Mouse (Mus musculus) hindbrain, postnatal 0 days (tissue): ENCODE results near the gene Usp11. TPM values are rescaled to one million over a fixed set of nuclear protein-coding genes. Genes with fewer than 3 reads are reported as not detected.
"Not testable (repeated sequence)": the region's sequence is repeated elsewhere in the genome, so short reads cannot be mapped to it uniquely, and the experiment has no call there.

ENCODE experiments used
- ATAC-seq: fragments of 200-750 bp; cut with Nextera tagmentation; 2 replicates; pipeline ENCODE4 v1.8.0; 2017; ENCODE audit warnings: mild to moderate bottlenecking, moderate TSS enrichment, moderate library complexity
- DNase-seq: peaks from one replicate; pipeline ENCODE4 v3.0.0-alpha.2; 2015; ENCODE audit warnings: low spot score
- H3K27ac ChIP-seq: fragments of 300-500 bp; sonication (generic); 2 replicates; pipeline ENCODE4 v1.5.1; 2014; ENCODE audit warnings: mild to moderate bottlenecking
- H3K27me3 ChIP-seq: fragments of 300-500 bp; sonication (generic); 2 replicates; pipeline ENCODE4 v1.6.1; 2014; ENCODE audit warnings: low read length, mixed read lengths; ENCODE audit not compliant: insufficient read depth
- H3K36me3 ChIP-seq: fragments of 300-500 bp; sonication (generic); 2 replicates; pipeline ENCODE4 v1.6.1; 2014; ENCODE audit warnings: low read length, mixed read lengths; ENCODE audit not compliant: insufficient read depth
- H3K4me1 ChIP-seq: fragments of 300-500 bp; sonication (generic); 2 replicates; pipeline ENCODE4 v1.6.1; 2014; ENCODE audit warnings: antibody characterized with exemption, low read length, mixed read lengths; ENCODE audit not compliant: insufficient read depth
- H3K4me2 ChIP-seq: fragments of 300-500 bp; sonication (generic); 2 replicates; pipeline ENCODE4 v1.6.1; 2014; ENCODE audit warnings: low read depth, mild to moderate bottlenecking, low read length, moderate library complexity, mixed read lengths
- H3K4me3 ChIP-seq: fragments of 300-500 bp; sonication (generic); 2 replicates; pipeline ENCODE4 v1.5.1; 2014; ENCODE audit warnings: low read length
- H3K9ac ChIP-seq: fragments of 300-500 bp; sonication (generic); replicated peaks from 2 replicates; pipeline ENCODE4 v1.6.1; 2014; ENCODE audit warnings: mild to moderate bottlenecking, low read length, moderate library complexity, mixed read lengths
- H3K9me3 ChIP-seq: fragments of 300-500 bp; sonication (generic); 2 replicates; pipeline ENCODE4 v1.6.1; 2016; ENCODE audit warnings: low read length, mixed read lengths
- CTCF ChIP-seq: IDR thresholded peaks from 2 replicates; pipeline ENCODE4 v1.5.1; 2016; ENCODE audit warnings: antibody characterized with exemption, control low read depth, low read depth
- WGBS: fragments of 180-500 bp; shearing (Covaris S2); extraction: QIAGEN DNeasy Blood & Tissue Kit; methylation state at CpG from one replicate; pipeline ENCODE4 v1.1.7; 2014; 5-methylcytosine and 5-hydroxymethylcytosine counted together
- polyA plus RNA-seq: library from polyadenylated mRNA; unstranded; fragments of >200 nt; fragmentation: Nextera tagmentation; extraction: Ambion mirVana; gene quantifications from 2 replicates; pipeline ENCODE4 v1.2.1, GENCODE M21; 2015
- total RNA-seq: library from RNA; depleted of rRNA; stranded (reverse); fragments of >200 nt; gene quantifications from 2 replicates; pipeline ENCODE4 v1.2.3, GENCODE M21; 2014; rRNA removed

Usp11 gene
- total and polyA plus RNA-seq, 2 experiments from 2014 or later: 68.9 to 99.0 TPM

DNA sequence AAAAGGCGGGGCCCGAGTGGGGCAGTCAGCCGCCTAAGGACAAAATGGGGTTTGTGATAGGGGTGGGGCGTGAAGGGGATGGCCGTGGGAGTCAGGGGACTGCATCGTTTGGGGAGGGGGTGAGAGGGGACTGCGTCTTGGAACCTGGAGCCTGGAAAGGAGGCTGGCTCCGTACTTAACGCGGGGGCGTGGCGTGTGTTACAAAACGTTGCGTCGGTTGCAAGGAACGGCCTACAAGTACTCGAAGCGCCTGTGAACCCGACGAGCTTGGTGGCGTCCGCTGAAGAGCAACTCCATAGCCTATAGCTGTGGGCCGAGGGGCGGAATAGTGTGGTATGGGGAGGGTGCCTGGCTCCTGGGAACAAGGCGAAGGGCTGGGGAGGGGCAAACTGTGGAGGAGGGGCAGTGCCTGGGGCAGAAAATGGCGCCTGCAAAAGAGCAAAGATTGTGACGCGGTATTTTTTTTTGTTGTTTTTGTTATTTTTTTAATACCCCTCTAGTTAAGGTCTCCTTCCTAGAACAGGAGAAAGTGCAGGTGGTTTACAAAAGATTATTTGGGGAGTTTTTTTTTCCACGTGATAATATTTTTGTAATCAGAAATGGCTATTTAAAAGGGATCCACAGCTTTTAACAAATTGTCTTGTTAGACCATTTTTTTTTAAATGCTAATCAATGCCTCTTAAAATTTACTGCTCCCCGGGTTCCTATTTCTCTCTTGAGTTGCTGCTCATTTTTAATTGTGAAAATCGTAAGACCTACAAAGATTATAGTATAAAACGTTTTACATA lies 783 bp downstream of the Usp11 start:
- peak overlapping the region; percentile 94 for H3K27ac ChIP-seq
- H3K4me3 ChIP-seq: peak overlapping the region; percentile 58
- ATAC-seq: peak; percentile 94
- peak; percentile 87 for DNase-seq
- WGBS: 23% methylated on average over 32 of the region's 32 CpGs
- no peaks in the 10 kb centered on the region for H3K27me3 ChIP-seq
- H3K9ac ChIP-seq: peak overlapping the region; percentile 74
- no peaks in the 10 kb centered on the region for H3K9me3 ChIP-seq
- H3K36me3 ChIP-seq: no peaks in the 10 kb centered on the region
- TF ChIP-seq CTCF: no peak
- H3K4me2 ChIP-seq: peak overlapping the region; percentile 54
- no peaks in the 10 kb centered on the region for H3K4me1 ChIP-seq

GRCm38 (mm10) chrX:20705083-20705402 lies 1.3 kb downstream of the Usp11 start:
- Histone ChIP-seq H3K9me3 (no peaks in the 10 kb centered on the region), H3K27ac (no peak overlapping the region), H3K27me3 (no peaks in the 10 kb centered on the region), H3K9ac (peak overlapping the region; percentile 74; the same call in 1 of the 2 replicates), H3K36me3 (no peaks in the 10 kb centered on the region), H3K4me3 (peak overlapping the region; percentile 58), H3K4me2 (peak overlapping the region; percentile 54), H3K4me1 (no peaks in the 10 kb centered on the region)
- TF ChIP-seq CTCF: no peak
- DNase-seq: no peak
- ATAC-seq: no peak
- 30% methylated on average over 3 of the region's 3 CpGs for WGBS

DNA sequence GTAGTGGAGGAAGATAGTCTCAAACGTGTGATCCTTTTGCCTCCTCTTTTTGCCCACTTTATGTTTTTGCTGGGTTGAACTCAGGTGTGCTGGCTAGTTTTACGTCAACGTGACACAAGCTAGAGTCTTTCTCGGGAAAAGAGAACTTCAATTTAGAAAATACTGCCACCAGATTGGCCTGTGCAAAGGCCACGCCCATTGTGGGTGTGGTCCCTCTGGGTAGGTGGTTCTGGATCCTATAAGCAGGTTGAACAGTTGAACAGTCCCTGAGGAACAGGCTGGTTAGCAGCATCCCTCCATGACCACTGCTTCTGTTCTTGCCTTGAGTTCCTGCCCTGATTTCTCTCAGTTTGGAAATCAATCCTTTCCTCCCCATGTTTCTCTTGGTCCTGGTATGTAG lies 25.0 kb downstream of the Usp11 start:
- H3K4me1 ChIP-seq: no peaks in the 10 kb centered on the region
- no peaks in the 10 kb centered on the region for H3K27me3 ChIP-seq
- H3K4me3 ChIP-seq: no peak overlapping the region
- no peaks in the 10 kb centered on the region for H3K36me3 ChIP-seq
- no peaks in the 10 kb centered on the region for H3K9me3 ChIP-seq
- TF ChIP-seq CTCF: no peak
- DNase-seq (no peak), ATAC-seq (no peak)
- WGBS: 75% methylated on average over 5 of the region's 5 CpGs
- no peak overlapping the region for H3K4me2 ChIP-seq
- H3K9ac ChIP-seq: no peak overlapping the region
- no peak overlapping the region for H3K27ac ChIP-seq

GRCm38 (mm10) chrX:20730048-20730447 lies 26.3 kb downstream of the Usp11 start:
- H3K4me2 ChIP-seq, H3K4me1 ChIP-seq, ATAC-seq, H3K36me3 ChIP-seq, H3K27ac ChIP-seq, H3K9ac ChIP-seq, H3K27me3 ChIP-seq, H3K4me3 ChIP-seq, DNase-seq, H3K9me3 ChIP-seq: not testable (repeated sequence)
- 52% methylated on average over 10 of the region's 10 CpGs for WGBS

DNA sequence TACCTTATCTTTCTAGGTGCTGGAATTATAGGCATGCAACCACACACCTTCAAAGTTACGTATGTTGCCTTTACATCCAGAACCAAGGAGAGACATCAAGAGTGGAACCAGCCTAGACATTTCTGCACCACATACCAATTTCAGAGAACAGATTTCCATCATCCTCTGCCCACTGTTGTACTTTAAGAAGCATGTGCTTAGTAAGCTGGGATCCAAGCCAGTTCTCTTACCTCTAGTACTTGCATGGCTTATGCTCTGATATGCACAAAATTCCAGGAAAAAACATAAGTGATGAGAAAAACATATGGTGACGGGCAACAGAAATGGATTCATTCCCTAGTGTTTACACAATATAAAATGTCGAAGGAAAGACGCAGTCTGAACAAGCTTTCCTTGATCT lies 32.8 kb downstream of the Usp11 start:
- Histone ChIP-seq H3K4me1 (no peaks in the 10 kb centered on the region), H3K36me3 (no peaks in the 10 kb centered on the region), H3K9me3 (no peaks in the 10 kb centered on the region), H3K9ac (no peak overlapping the region), H3K27me3 (no peaks in the 10 kb centered on the region), H3K27ac (no peak overlapping the region), H3K4me3 (no peak overlapping the region), H3K4me2 (no peak overlapping the region)
- ATAC-seq (no peak), DNase-seq (no peak)
- 86% methylated on average over 4 of the region's 4 CpGs for WGBS
- TF ChIP-seq CTCF: no peak

GRCm38 (mm10) chrX:20748829-20749228 lies 45.1 kb downstream of the Usp11 start:
- H3K36me3 ChIP-seq: no peaks in the 10 kb centered on the region
- no peaks in the 10 kb centered on the region for H3K9me3 ChIP-seq
- no peak overlapping the region for H3K4me3 ChIP-seq
- WGBS: 97% methylated on average over 2 of the region's 2 CpGs
- no peak overlapping the region for H3K27ac ChIP-seq
- no peak overlapping the region for H3K9ac ChIP-seq
- ATAC-seq (no peak), DNase-seq (no peak)
- no peak for TF ChIP-seq CTCF
- no peaks in the 10 kb centered on the region for H3K4me1 ChIP-seq
- H3K4me2 ChIP-seq: no peak overlapping the region
- H3K27me3 ChIP-seq: no peaks in the 10 kb centered on the region

DNA sequence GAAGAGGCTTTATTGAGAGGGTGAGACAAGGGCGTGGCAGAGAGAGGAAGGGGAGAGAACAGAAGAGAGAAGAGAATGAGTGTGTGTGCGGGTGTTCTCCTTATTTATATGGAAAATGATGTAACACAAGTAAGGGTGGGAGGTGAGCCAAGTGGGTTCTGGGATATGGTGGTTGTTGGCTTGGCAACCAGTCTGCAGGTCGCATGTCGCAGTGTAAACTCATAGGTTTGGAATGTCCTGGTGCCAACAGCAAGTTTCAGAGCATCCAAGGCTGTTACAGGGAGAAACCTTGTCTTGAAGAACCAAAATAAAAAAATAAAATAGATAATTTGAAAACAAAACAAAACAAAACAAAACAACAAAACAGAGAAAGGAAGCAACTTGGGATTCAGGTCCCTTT lies 57.5 kb downstream of the Usp11 start:
- no peak overlapping the region for H3K27ac ChIP-seq
- ATAC-seq: no peak
- no peaks in the 10 kb centered on the region for H3K27me3 ChIP-seq
- TF ChIP-seq CTCF: no peak
- no peak for DNase-seq
- H3K9ac ChIP-seq: no peak overlapping the region
- 79% methylated on average over 4 of the region's 4 CpGs for WGBS
- H3K36me3 ChIP-seq: no peaks in the 10 kb centered on the region
- H3K4me2 ChIP-seq: no peak overlapping the region
- H3K4me1 ChIP-seq: no peaks in the 10 kb centered on the region
- H3K9me3 ChIP-seq: no peaks in the 10 kb centered on the region
- H3K4me3 ChIP-seq: no peak overlapping the region

Other genes starting within 250 kb of the Usp11 start
- gene Rgn, start 154.1 kb upstream of the Usp11 start, total RNA-seq: 0.25 TPM in 1 of 2 replicates, not detected in the other
- 1.0 and 1.3 TPM in 2 replicates for gene Rgn, start 154.1 kb upstream of the Usp11 start, polyA plus RNA-seq
- gene Rbm10, start 86.4 kb upstream of the Usp11 start, total RNA-seq: 58.4 and 64.2 TPM in 2 replicates
- 28.9 and 29.5 TPM in 2 replicates for gene Rbm10, start 86.4 kb upstream of the Usp11 start, polyA plus RNA-seq
- 94.3 and 150 TPM in 2 replicates for gene Ndufb11, start 86.3 kb upstream of the Usp11 start, total RNA-seq
- gene Ndufb11, start 86.3 kb upstream of the Usp11 start, polyA plus RNA-seq: 325 and 336 TPM in 2 replicates
- gene Uba1, start 45.6 kb upstream of the Usp11 start, total RNA-seq: 594 and 667 TPM in 2 replicates
- gene Uba1, start 45.6 kb upstream of the Usp11 start, polyA plus RNA-seq: 225 and 243 TPM in 2 replicates
- 260 TPM in 2 replicates for gene Cdk16, start 16.0 kb upstream of the Usp11 start, total RNA-seq
- gene Cdk16, start 16.0 kb upstream of the Usp11 start, polyA plus RNA-seq: 157 and 169 TPM in 2 replicates
- gene Araf, start 93.9 kb downstream of the Usp11 start, total RNA-seq: 294 and 310 TPM in 2 replicates
- gene Araf, start 93.9 kb downstream of the Usp11 start, polyA plus RNA-seq: 381 and 392 TPM in 2 replicates
- 3.8 and 5.7 TPM in 2 replicates for gene Timp1, start 166.3 kb downstream of the Usp11 start, total RNA-seq
- gene Timp1, start 166.3 kb downstream of the Usp11 start, polyA plus RNA-seq: 5.4 and 6.3 TPM in 2 replicates
- gene Syn1, start 217.1 kb downstream of the Usp11 start, total RNA-seq: 65.4 and 75.9 TPM in 2 replicates
- 70.5 and 88.8 TPM in 2 replicates for gene Syn1, start 217.1 kb downstream of the Usp11 start, polyA plus RNA-seq
- gene Cfp, start 227.6 kb downstream of the Usp11 start, total RNA-seq: 5.4 and 10.2 TPM in 2 replicates
- 2.9 and 3.8 TPM in 2 replicates for gene Cfp, start 227.6 kb downstream of the Usp11 start, polyA plus RNA-seq
- 30.5 and 31.1 TPM in 2 replicates for gene Elk1, start 246.7 kb downstream of the Usp11 start, total RNA-seq
- gene Elk1, start 246.7 kb downstream of the Usp11 start, polyA plus RNA-seq: 13.7 and 14.5 TPM in 2 replicates